Mouse (Mus musculus) heart, embryonic 13.5 days (tissue): ENCODE measurements around the gene Cend1. TPM values are rescaled to one million over a fixed set of nuclear protein-coding genes. Genes with fewer than 3 reads are reported as not detected.
A peak's percentile ranks its signal among the peaks of the same experiment; 100 is the strongest.

Experiments
- ATAC-seq: fragments of 200-750 bp; cut with Nextera tagmentation; 2 replicates; pipeline ENCODE4 v1.8.0; 2017; ENCODE audit warnings: moderate TSS enrichment; ENCODE audit not compliant: insufficient number of reproducible peaks, low FRiP score, low TSS enrichment; ENCODE audit errors: extremely low read depth
- H3K27ac ChIP-seq: fragments of 300-500 bp; sonication (generic); replicated peaks from 2 replicates; pipeline ENCODE4 v1.5.1; 2015; ENCODE audit warnings: moderate library complexity, mild to moderate bottlenecking, inconsistent platforms
- H3K27me3 ChIP-seq: fragments of 300-500 bp; sonication (generic); replicated peaks from 2 replicates; pipeline ENCODE4 v1.6.1; 2015; ENCODE audit warnings: mild to moderate bottlenecking, inconsistent platforms
- H3K36me3 ChIP-seq: fragments of 300-500 bp; sonication (generic); 2 replicates; pipeline ENCODE4 v1.6.1; 2015; ENCODE audit warnings: mild to moderate bottlenecking, inconsistent platforms
- H3K4me1 ChIP-seq: fragments of 300-500 bp; sonication (generic); 2 replicates; pipeline ENCODE4 v1.6.1; 2015; ENCODE audit warnings: inconsistent platforms
- H3K4me2 ChIP-seq: fragments of 300-500 bp; sonication (generic); 2 replicates; pipeline ENCODE4 v1.6.1; 2015; ENCODE audit warnings: inconsistent platforms, mild to moderate bottlenecking, moderate library complexity
- H3K4me3 ChIP-seq: fragments of 300-500 bp; sonication (generic); 2 replicates; pipeline ENCODE4 v1.5.1; 2015; ENCODE audit warnings: moderate library complexity, mild to moderate bottlenecking, inconsistent platforms
- H3K9ac ChIP-seq: fragments of 300-500 bp; sonication (generic); 2 replicates; pipeline ENCODE4 v1.6.1; 2015; ENCODE audit warnings: inconsistent platforms, mild to moderate bottlenecking, moderate library complexity
- H3K9me3 ChIP-seq: fragments of 300-500 bp; sonication (generic); 2 replicates; pipeline ENCODE4 v1.6.1; 2016; ENCODE audit warnings: inconsistent platforms
- WGBS: fragments of 180-500 bp; shearing (Covaris S2); methylation state at CpG from one replicate; pipeline ENCODE4 v1.1.7; 2015; ENCODE audit warnings: mixed read lengths; 5-methylcytosine and 5-hydroxymethylcytosine counted together
- polyA plus RNA-seq: library from polyadenylated mRNA; unstranded; fragments of >200 nt; fragmentation: Nextera tagmentation; extraction: Ambion mirVana; gene quantifications from 2 replicates; pipeline ENCODE4 v1.2.1, GENCODE M21; 2015

The Cend1 gene
- polyA plus RNA-seq, 1 experiment from 2014 or later = 8.1 TPM

DNA sequence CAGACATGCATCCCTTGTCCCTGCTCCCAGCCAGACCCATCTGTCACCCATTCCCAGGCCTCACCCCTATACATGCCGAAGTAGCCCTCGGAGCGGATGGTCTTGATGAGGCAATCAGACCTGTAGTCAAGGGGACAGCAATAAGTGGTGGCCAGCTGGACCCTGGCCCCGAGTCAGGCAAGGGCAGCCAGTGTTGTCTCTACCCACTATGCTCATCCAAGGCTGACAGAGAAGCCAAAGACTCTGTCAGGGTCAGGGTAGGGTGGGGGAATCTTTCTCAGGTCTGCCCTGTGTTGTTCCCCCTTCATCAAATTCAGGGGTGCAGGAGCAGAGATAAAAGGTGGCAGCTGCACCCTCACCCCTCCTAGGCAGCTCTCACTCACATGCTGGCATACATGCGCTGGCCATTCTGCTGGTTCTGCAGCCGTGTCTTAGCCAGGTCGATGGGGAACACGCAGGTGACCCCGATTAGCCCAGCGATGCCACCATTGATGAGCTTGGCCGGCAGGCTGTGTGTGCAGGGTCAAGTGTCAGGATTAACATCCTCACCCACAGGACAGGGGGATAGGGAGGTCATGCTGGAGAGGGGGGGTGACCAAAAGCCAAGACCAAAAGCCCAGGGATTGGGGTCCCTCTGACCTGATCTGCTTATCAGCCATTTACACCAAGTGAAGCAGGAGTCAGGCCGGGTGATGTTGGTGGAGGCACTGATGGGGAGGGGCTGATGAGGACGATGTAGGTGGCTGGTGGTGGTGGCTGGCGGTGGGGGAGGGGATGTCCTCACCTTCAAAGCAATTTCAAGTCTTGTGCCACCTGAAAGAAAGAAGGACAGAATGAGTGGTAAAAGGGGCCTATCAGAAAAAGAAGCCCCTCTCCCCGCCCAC lies 4.5 kb upstream of the Cend1 start:
- Histone ChIP-seq H3K4me2 (peak overlapping the region; percentile 96), H3K9ac (peak overlapping the region; percentile 86), H3K36me3 (peaks cover 48% of the 10 kb centered on the region), H3K27me3 (no peaks in the 10 kb centered on the region), H3K4me1 (peaks cover 56% of the 10 kb centered on the region), H3K27ac (peak overlapping the region; percentile 69; the same call in 1 of the 2 replicates), H3K4me3 (peak overlapping the region; percentile 62), H3K9me3 (no peaks in the 10 kb centered on the region)
- WGBS = 69% methylated on average over 15 of the region's 15 CpGs
- ATAC-seq = no peak

DNA sequence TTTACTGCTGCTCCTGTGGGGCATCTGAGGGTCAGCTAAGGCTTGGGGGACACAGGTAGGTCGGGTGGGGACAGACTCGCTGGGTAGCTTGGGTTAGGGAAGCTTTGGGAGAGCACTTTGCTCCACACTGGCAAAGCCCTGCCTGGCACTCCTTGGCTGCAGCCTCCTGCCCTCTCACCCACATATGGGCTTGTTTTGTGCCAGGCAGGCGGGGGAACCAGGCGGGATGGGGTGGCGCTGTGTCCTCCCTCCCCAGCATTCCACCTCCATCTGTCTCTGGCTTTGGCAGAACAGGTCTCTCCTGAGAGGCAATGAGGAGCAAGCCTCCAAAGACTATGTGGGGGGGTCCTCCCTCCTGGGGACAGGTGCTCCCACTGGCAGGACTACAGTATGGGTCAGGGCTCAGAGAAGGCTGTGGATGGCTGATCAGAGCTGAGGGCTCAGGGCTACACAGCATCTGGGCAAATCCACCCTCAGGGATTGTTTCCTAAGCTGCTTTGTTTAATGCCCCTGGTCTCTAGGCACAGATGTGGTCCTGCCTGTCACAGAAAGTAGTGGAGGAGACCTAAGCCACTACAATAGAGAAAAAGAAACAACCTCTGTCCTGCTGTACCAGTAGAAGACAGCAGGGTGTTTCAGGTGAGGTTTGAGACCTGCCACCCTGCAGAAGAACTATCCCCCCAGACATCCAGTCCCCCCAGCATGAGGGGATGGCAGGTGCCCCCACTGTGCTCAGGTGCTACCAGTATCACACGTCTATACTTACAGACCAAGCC lies 3.6 kb upstream of the Cend1 start:
- Histone ChIP-seq H3K4me2 (no peak overlapping the region), H3K4me1 (peaks cover 65% of the 10 kb centered on the region), H3K9ac (no peak overlapping the region), H3K27me3 (0 out of 2 replicates have a peak, but pooled peaks cover 2% of the 10 kb centered on the region), H3K9me3 (no peaks in the 10 kb centered on the region), H3K36me3 (peaks cover 39% of the 10 kb centered on the region), H3K27ac (no peak overlapping the region), H3K4me3 (no peak overlapping the region)
- WGBS = 83% methylated on average over 6 of the region's 6 CpGs
- no peak for ATAC-seq

DNA sequence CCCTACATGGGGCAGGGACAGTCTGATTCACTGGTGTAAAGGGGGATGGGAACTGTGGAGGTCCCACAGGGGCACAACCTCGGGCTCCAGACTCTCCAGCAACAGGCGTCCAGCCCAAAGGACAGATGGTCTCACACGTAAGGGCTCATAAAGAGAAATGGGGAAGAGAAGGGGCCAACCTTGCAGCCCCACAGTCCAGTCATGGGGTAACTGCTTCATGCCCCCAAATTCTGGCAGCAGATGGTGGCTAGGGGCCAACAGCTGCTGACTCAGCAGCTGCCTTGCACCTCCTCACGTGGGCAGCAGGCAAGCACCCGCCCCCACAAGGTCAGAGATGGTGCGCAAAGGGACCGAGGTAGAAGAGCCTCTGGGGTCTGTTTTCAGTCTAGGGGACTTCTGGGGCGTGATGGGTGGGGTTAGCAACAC lies 2.9 kb upstream of the Cend1 start:
- Histone ChIP-seq H3K36me3 (peaks cover 37% of the 10 kb centered on the region), H3K4me3 (no peak overlapping the region), H3K9me3 (no peaks in the 10 kb centered on the region), H3K9ac (no peak overlapping the region), H3K4me2 (no peak overlapping the region), H3K27me3 (0 out of 2 replicates have a peak, but pooled peaks cover 5% of the 10 kb centered on the region), H3K27ac (no peak overlapping the region), H3K4me1 (peaks cover 61% of the 10 kb centered on the region)
- WGBS = 82% methylated on average over 8 of the region's 8 CpGs
- no peak for ATAC-seq

DNA sequence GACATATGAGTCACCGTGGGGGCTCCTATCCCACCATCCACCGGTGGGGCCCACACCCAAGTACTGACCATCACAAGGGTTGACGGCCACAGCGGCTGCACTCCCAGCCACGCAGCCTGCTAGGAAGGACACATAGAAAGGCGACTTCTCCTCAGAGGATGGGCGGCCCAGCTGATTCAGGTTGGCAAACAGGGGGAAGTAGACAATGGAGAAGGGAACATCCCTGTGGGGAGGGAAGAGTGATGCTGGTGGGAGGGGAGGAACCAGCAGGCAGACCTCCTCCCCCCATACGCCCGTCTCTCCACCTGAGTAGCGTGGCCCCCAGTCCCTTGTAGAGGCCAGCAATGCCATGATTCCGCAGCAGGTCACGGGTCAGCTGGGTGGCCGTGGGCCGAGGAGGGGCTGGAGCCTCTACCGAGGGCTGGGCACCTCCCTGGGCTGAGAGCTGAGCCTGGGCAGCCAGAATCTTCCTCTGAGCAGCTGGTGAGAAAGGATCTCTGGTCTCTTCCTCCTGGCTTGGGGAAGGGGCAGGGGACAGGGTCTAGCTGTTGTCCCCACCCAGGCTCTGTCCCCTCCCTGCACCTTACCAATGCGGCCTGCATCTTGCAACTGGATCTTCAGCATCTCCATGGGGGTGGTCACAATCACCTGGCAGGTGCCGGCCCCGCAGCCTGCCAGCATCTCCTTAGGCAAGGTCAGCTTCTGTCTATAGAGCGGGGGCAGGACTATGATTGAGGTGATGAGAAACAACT lies 2.3 kb upstream of the Cend1 start:
- ATAC-seq = no peak
- no peaks in the 10 kb centered on the region for H3K9me3 ChIP-seq
- no peak overlapping the region for H3K4me3 ChIP-seq
- peaks cover 37% of the 10 kb centered on the region for H3K36me3 ChIP-seq
- H3K4me1 ChIP-seq = peaks cover 56% of the 10 kb centered on the region
- H3K9ac ChIP-seq = no peak overlapping the region
- H3K4me2 ChIP-seq = no peak overlapping the region
- WGBS = 89% methylated on average over 19 of the region's 19 CpGs
- 0 out of 2 replicates have a peak, but pooled peaks cover 5% of the 10 kb centered on the region for H3K27me3 ChIP-seq
- no peak overlapping the region for H3K27ac ChIP-seq

DNA sequence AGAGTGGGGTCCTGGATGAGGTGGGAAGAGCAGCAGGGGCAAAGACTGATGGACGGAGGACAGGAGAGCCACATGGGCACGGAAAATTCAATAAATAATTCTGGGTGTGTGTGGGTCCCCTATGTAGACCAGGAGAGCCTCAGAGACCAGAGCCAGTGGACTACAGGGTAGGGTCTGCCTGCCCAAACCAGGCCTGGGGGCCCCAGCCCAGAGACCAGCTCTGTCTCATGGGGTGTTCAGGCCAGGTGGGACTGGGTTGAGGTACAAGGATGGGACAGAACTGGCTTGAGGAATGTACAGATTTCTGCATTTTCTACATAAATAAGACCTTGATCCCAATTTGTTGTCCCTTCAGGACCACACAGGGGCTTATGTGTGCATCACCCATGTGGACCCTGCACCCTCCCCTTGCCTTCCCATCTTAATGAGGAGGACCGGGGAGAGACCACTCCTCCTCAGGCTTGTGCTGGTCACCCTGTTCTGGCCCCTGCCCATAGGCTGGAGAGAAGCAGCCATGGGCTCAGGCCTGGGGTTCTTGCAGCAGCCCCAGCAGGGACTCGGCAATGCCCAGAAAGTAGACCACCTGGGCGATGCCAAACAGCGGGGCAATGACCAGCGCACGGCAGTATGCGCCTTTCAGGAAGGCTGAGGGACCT lies 1.4 kb upstream of the Cend1 start:
- Histone ChIP-seq H3K36me3 (peaks cover 37% of the 10 kb centered on the region), H3K9me3 (no peaks in the 10 kb centered on the region), H3K27me3 (0 out of 2 replicates have a peak, but pooled peaks cover 5% of the 10 kb centered on the region), H3K4me3 (no peak overlapping the region), H3K9ac (peak overlapping the region; percentile 12; the same call in 1 of the 2 replicates), H3K4me2 (no peak overlapping the region), H3K4me1 (peaks cover 48% of the 10 kb centered on the region), H3K27ac (peak overlapping the region; percentile 44)
- no peak for ATAC-seq
- WGBS = 86% methylated on average over 9 of the region's 9 CpGs

DNA sequence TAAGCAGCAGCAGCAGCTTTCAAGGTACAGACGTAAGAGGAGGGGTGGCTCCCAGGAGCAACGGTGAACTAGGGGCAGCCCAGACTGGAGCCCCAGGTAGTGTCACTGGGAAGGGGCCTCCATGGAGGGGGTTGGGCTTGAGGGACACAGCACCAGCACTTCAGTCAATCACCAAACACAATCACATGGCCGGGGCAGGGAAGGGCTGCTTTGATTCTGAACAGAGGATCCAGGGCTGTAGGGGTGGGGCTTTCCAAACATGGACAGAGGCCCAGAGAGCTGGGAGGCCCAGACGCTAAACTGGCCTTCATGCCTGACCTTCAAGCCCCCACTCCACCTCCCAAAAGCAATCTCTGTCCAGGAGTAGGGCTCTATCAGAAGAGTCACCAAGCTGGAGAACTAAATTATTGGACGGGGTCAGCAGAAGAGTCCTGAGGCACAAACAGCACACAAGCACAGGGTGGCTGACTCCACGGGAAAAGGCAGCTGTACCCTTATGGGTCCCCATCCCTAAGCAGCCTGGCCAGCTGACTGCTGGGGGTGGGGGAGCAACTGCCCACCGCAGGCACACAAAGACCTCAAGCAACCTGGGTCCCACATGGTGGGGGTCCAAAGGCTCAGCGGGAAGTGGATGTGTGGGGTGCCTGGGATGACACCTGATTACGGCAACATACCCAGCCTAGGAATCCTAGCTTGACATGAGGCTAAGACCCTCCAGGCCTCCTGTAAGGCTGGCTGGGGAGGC lies 721 bp upstream of the Cend1 start:
- H3K4me2 ChIP-seq = peak overlapping the region; percentile 63
- H3K9ac ChIP-seq = peak overlapping the region; percentile 12; the same call in 1 of the 2 replicates
- 0 out of 2 replicates have a peak, but pooled peaks have one; percentile 20 for ATAC-seq

DNA sequence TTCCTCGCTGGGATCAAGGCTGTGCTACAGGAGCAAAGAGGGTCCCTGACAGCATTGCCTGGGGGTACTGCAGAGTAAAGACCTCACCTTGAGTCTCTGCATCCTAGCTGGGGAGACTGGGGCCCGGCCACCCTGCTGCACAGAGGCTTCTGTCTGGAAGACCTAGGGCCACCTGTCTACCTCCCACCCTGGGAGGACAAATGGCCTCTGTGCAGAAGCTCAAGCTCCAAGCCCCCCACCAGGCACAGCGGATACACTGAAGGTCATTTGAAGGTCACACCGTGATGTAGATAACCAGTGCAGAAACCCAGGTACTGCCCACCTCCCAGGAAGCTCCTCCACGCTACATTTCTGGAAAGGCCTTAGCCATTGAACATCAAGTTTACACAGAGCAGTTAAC lies 590 bp downstream of the Cend1 start:
- no peak overlapping the region for H3K27ac ChIP-seq

More for the DNA sequence above, 721 bp upstream of the Cend1 start:
- Histone ChIP-seq H3K27me3 (0 out of 2 replicates have a peak, but pooled peaks cover 5% of the 10 kb centered on the region), H3K36me3 (peaks cover 37% of the 10 kb centered on the region), H3K4me3 (peak overlapping the region; percentile 42), H3K4me1 (peaks cover 42% of the 10 kb centered on the region), H3K9me3 (no peaks in the 10 kb centered on the region), H3K27ac (peak overlapping the region; percentile 44)
- WGBS = 39% methylated on average over 9 of the region's 9 CpGs

DNA sequence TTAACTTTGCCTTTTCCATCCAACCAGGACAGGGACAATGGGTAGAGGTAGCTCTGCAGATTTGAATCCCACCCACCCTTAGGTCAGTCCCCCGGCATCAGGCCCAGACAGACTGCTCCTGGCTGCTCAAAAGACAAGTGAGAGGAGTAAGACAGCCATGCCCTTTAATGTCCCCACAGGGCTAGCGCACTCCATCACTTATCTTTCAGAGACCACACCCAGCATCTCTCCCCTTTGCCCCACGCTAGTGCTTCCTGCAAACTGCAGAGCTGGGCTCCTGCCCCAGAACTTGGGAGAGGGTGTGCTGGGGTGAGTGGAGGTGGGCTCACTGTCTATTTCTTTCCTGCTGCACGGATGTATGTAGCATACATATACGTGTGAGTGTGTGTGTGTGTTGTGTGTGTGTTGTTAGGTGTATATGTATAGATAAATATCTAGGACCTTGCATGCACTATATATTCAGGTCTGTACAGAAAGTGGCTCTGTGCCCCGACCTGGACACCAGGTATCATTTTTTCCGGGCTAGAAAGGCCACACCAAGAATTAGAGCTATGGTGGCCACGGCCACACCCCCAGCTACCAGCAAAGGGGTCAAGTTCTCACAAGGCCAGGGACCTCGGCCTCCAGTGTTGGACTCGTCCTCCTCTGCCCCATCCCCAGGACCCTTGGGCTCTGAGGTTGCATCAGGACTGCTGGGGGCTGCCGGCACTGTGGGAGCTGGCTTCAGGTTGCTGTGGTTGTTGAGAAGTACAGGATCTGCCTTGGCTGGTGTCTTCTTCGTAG lies 2.2 kb downstream of the Cend1 start:
- H3K4me3 ChIP-seq = no peak overlapping the region
- no peak overlapping the region for H3K9ac ChIP-seq
- 0 out of 2 replicates have a peak, but pooled peaks cover 5% of the 10 kb centered on the region for H3K27me3 ChIP-seq
- no peak overlapping the region for H3K27ac ChIP-seq
- no peak overlapping the region for H3K4me2 ChIP-seq
- H3K4me1 ChIP-seq = peaks cover 27% of the 10 kb centered on the region
- no peaks in the 10 kb centered on the region for H3K9me3 ChIP-seq
- ATAC-seq = no peak
- WGBS = 72% methylated on average over 12 of the region's 12 CpGs
- H3K36me3 ChIP-seq = peaks cover 20% of the 10 kb centered on the region

More for the DNA sequence above, 590 bp downstream of the Cend1 start:
- Histone ChIP-seq H3K4me3 (peak overlapping the region; percentile 42), H3K27me3 (0 out of 2 replicates have a peak, but pooled peaks cover 5% of the 10 kb centered on the region), H3K9me3 (no peaks in the 10 kb centered on the region), H3K4me1 (peaks cover 29% of the 10 kb centered on the region), H3K36me3 (peaks cover 36% of the 10 kb centered on the region), H3K4me2 (peak overlapping the region; percentile 63), H3K9ac (no peak overlapping the region)
- ATAC-seq = no peak
- 46% methylated on average over 5 of the region's 5 CpGs for WGBS

DNA sequence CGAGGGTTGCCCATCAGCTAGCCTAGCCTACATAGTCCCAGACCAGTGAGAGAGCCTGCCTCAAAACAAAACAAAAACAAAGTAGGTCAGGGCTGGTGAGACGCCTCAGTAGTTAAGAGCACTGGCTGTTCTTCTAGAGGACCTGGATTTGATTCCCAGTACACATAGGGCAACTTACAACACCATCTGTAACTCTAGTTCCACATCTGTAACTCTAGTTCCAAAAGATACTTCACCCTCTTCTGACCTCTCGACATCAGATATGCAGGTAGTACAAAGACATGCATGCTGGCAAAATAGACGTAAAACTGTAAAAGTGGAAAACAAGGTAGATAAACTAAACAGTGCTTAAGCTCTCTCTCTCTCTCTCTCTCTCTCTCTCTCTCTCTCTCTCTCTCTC lies 5.5 kb downstream of the Cend1 start:
- ATAC-seq = no peak
- Histone ChIP-seq H3K36me3 (no peaks in the 10 kb centered on the region), H3K4me2 (no peak overlapping the region), H3K4me1 (peaks cover 9% of the 10 kb centered on the region), H3K27ac (no peak overlapping the region), H3K4me3 (no peak overlapping the region), H3K27me3 (0 out of 2 replicates have a peak, but pooled peaks cover 5% of the 10 kb centered on the region), H3K9me3 (no peaks in the 10 kb centered on the region), H3K9ac (no peak overlapping the region)
- WGBS = 56% methylated on average over 4 of the region's 4 CpGs
